Mouse (Mus musculus) CH12.LX (cell line): Measurements from ENCODE around the gene Herc2. TPM values are rescaled to one million over a fixed set of nuclear protein-coding genes. Genes with fewer than 3 reads are reported as not detected.

ENCODE experiments used
- DNase-seq: peaks from one replicate; pipeline ENCODE4 v3.0.0-alpha.2; 2013; ENCODE audit errors: extremely low read depth
- H3K27ac ChIP-seq: 2 replicates; pipeline ENCODE4 v1.5.1; 2012; ENCODE audit warnings: low read depth, mild to moderate bottlenecking, control low read depth, moderate library complexity; ENCODE audit not compliant: insufficient read depth
- H3K27me3 ChIP-seq: replicated peaks from 2 replicates; pipeline ENCODE3; 2012; ENCODE audit warnings: inconsistent platforms
- H3K36me3 ChIP-seq, 2 experiments: replicated peaks in 1 of 2; 2 replicates each; pipeline versions ENCODE3 to v1.6.1; 2012; ENCODE audit warnings: inconsistent platforms in 1 of 2, low read length in 1 of 2, mild to moderate bottlenecking in 1 of 2, mixed read lengths in 1 of 2, moderate library complexity in 1 of 2; ENCODE audit not compliant: control insufficient read depth in 1 of 2, insufficient read depth in 1 of 2
- H3K4me1 ChIP-seq, 2 experiments: 2 replicates each; pipeline ENCODE4 v1.6.1; 2012; ENCODE audit warnings: inconsistent platforms in 1 of 2, moderate library complexity in 1 of 2; ENCODE audit not compliant: insufficient read depth in 2 of 2, control insufficient read depth in 1 of 2
- H3K4me2 ChIP-seq: 2 replicates; pipeline ENCODE4 v1.6.1; 2012; ENCODE audit warnings: low read depth, mild to moderate bottlenecking, control low read depth; ENCODE audit not compliant: poor library complexity, insufficient read depth, severe bottlenecking
- H3K4me3 ChIP-seq, 3 experiments: fragments of 150-350 bp in 1 of 3; sonication (generic) in 1 of 3; replicated peaks in 1 of 3; 2 replicates each; pipeline versions ENCODE3 to v1.5.1; 2011 to 2012; ENCODE audit warnings: low read depth in 2 of 3, low read length in 2 of 3, mild to moderate bottlenecking in 2 of 3, moderate library complexity in 2 of 3, control low read depth in 1 of 3, improper control_type of control experiment in 1 of 3, inconsistent platforms in 1 of 3, mixed read lengths in 1 of 3; ENCODE audit not compliant: poor library complexity in 1 of 3
- H3K79me2 ChIP-seq: replicated peaks from 2 replicates; pipeline ENCODE4 v1.6.1; 2012; ENCODE audit warnings: mild to moderate bottlenecking, moderate library complexity; ENCODE audit not compliant: control insufficient read depth, poor library complexity, insufficient read depth, severe bottlenecking; ENCODE audit errors: extremely low read depth
- H3K9ac ChIP-seq: 2 replicates; pipeline ENCODE4 v1.6.1; 2012; ENCODE audit warnings: low read depth, mild to moderate bottlenecking, control low read depth, moderate library complexity; ENCODE audit not compliant: insufficient read depth
- H3K9me3 ChIP-seq: replicated peaks from 2 replicates; pipeline ENCODE3; 2012; ENCODE audit warnings: low read length, inconsistent platforms, mixed read lengths
- BHLHE40 ChIP-seq: IDR thresholded peaks from 2 replicates; pipeline ENCODE4 v1.6.1; 2011; ENCODE audit warnings: mild to moderate bottlenecking, low read depth, low read length, improper control_type of control experiment
- CHD1 ChIP-seq: IDR thresholded peaks from 2 replicates; pipeline ENCODE4 v1.6.1; 2012; ENCODE audit warnings: low read depth, low read length, improper control_type of control experiment, inconsistent platforms
- CHD2 ChIP-seq: IDR thresholded peaks from 2 replicates; pipeline ENCODE4 v1.6.1; 2011; ENCODE audit warnings: low read length, improper control_type of control experiment
- E2F4 ChIP-seq: IDR thresholded peaks from 2 replicates; pipeline ENCODE4 v1.6.1; 2011; ENCODE audit warnings: low read depth, low read length, improper control_type of control experiment; ENCODE audit not compliant: insufficient replicate concordance
- EP300 ChIP-seq: IDR thresholded peaks from 2 replicates; pipeline ENCODE4 v1.6.1; 2011; ENCODE audit warnings: low read length, improper control_type of control experiment
- ETS1 ChIP-seq: conservative IDR thresholded peaks from 2 replicates; pipeline ENCODE4 v1.6.1; 2012; ENCODE audit warnings: low read depth, mild to moderate bottlenecking, inconsistent platforms, low read length, improper control_type of control experiment, moderate library complexity
- GABPA ChIP-seq: IDR thresholded peaks from 2 replicates; pipeline ENCODE4 v1.6.1; 2012; ENCODE audit warnings: low read depth, low read length, improper control_type of control experiment, inconsistent platforms; ENCODE audit not compliant: insufficient replicate concordance
- IRF4 ChIP-seq: IDR thresholded peaks from 2 replicates; pipeline ENCODE4 v1.6.1; 2014; ENCODE audit warnings: low read depth, mild to moderate bottlenecking, inconsistent platforms, low read length, improper control_type of control experiment
- JUN ChIP-seq: IDR thresholded peaks from 2 replicates; pipeline ENCODE4 v1.6.1; 2011; ENCODE audit warnings: low read depth, mild to moderate bottlenecking, low read length, improper control_type of control experiment, moderate library complexity; ENCODE audit not compliant: insufficient read depth
- MAFK ChIP-seq: IDR thresholded peaks from 2 replicates; pipeline ENCODE4 v1.6.1; 2011; ENCODE audit warnings: low read length, improper control_type of control experiment; ENCODE audit not compliant: insufficient replicate concordance
- MAZ ChIP-seq: IDR thresholded peaks from 2 replicates; pipeline ENCODE4 v1.6.1; 2012; ENCODE audit warnings: low read depth, mild to moderate bottlenecking, inconsistent platforms, low read length, improper control_type of control experiment, moderate library complexity
- MEF2A ChIP-seq: IDR thresholded peaks from 2 replicates; pipeline ENCODE4 v1.6.1; 2014; ENCODE audit warnings: low read depth, mild to moderate bottlenecking, inconsistent platforms, low read length, improper control_type of control experiment, borderline replicate concordance
- MXI1 ChIP-seq: IDR thresholded peaks from 2 replicates; pipeline ENCODE4 v1.6.1; 2011; ENCODE audit warnings: mild to moderate bottlenecking, low read depth, low read length, improper control_type of control experiment
- NELFE ChIP-seq: IDR thresholded peaks from 2 replicates; pipeline ENCODE4 v1.6.1; 2011; ENCODE audit warnings: low read depth, low read length, improper control_type of control experiment
- NRF1 ChIP-seq: IDR thresholded peaks from 2 replicates; pipeline ENCODE4 v1.6.1; 2014; ENCODE audit warnings: low read depth, mild to moderate bottlenecking, inconsistent platforms, low read length, improper control_type of control experiment, moderate library complexity
- PAX5 ChIP-seq: IDR thresholded peaks from 2 replicates; pipeline ENCODE4 v1.6.1; 2012; ENCODE audit warnings: low read length, inconsistent platforms, mixed read lengths
- POLR2AphosphoS2 ChIP-seq: IDR thresholded peaks from 2 replicates; pipeline ENCODE4 v1.6.1; 2011; ENCODE audit warnings: low read depth, low read length, improper control_type of control experiment
- RAD21 ChIP-seq: IDR thresholded peaks from 2 replicates; pipeline ENCODE4 v1.6.1; 2011; ENCODE audit warnings: low read depth, mild to moderate bottlenecking, low read length, improper control_type of control experiment, moderate library complexity
- RCOR1 ChIP-seq: conservative IDR thresholded peaks from 2 replicates; pipeline ENCODE4 v1.6.1; 2012; ENCODE audit warnings: low read depth, mild to moderate bottlenecking, inconsistent platforms, low read length, improper control_type of control experiment
- SIN3A ChIP-seq: IDR thresholded peaks from 2 replicates; pipeline ENCODE4 v1.6.1; 2012; ENCODE audit warnings: low read length, improper control_type of control experiment, inconsistent platforms
- SMC3 ChIP-seq: IDR thresholded peaks from 2 replicates; pipeline ENCODE4 v1.6.1; 2011; ENCODE audit warnings: low read depth, low read length, improper control_type of control experiment
- TBP ChIP-seq: conservative IDR thresholded peaks from 2 replicates; pipeline ENCODE4 v1.6.1; 2011; ENCODE audit warnings: low read depth, low read length, improper control_type of control experiment
- TCF12 ChIP-seq: IDR thresholded peaks from 2 replicates; pipeline ENCODE4 v1.6.1; 2014; ENCODE audit warnings: low read depth, mild to moderate bottlenecking, inconsistent platforms, low read length, improper control_type of control experiment
- UBTF ChIP-seq: IDR thresholded peaks from 2 replicates; pipeline ENCODE4 v1.6.1; 2012; ENCODE audit warnings: low read depth, mild to moderate bottlenecking, inconsistent platforms, low read length, improper control_type of control experiment, moderate library complexity
- USF1 ChIP-seq: IDR thresholded peaks from 2 replicates; pipeline ENCODE4 v1.6.1; 2014; ENCODE audit warnings: low read depth, mild to moderate bottlenecking, inconsistent platforms, low read length, improper control_type of control experiment
- USF2 ChIP-seq: conservative IDR thresholded peaks from 2 replicates; pipeline ENCODE4 v1.6.1; 2011; ENCODE audit warnings: low read depth, low read length, improper control_type of control experiment
- ZC3H11A ChIP-seq: IDR thresholded peaks from 2 replicates; pipeline ENCODE4 v1.6.1; 2012; ENCODE audit warnings: low read depth, mild to moderate bottlenecking, inconsistent platforms, low read length, improper control_type of control experiment
- ZMIZ1 ChIP-seq: IDR thresholded peaks from 2 replicates; pipeline ENCODE4 v1.6.1; 2012; ENCODE audit warnings: low read depth, mild to moderate bottlenecking, inconsistent platforms, low read length, improper control_type of control experiment
- dilution Hi-C: fragments of 300-500 bp; cut with MboI; formaldehyde crosslinking; loops from 2 replicates; pipeline ENCODE4 v1.14.3; 2020; ENCODE audit warnings: low sequenced_read_pairs; ENCODE audit not compliant: extremely low pct_unique_long_range_greater_than_20kb, extremely low pct_ligation_motif_present
- in situ Hi-C: fragments of 300-500 bp; cut with MboI; formaldehyde crosslinking; loops from 3 replicates; pipeline ENCODE4 v1.14.3; 2019; ENCODE audit warnings: low sequenced_read_pairs, low pct_ligation_motif_present, low pct_unique_long_range_greater_than_20kb, mixed read lengths
- polyA plus RNA-seq: library from polyadenylated mRNA; unstranded; fragments of >175 nt; gene quantifications from 2 replicates; pipeline ENCODE4 v1.2.1, GENCODE M21; 2012; ENCODE audit warnings: low read depth; ENCODE audit not compliant: insufficient read length
- total RNA-seq, 2 experiments: library from RNA; depleted of rRNA; stranded (reverse); fragments of 300-350 nt in 1 of 2; fragments of >200 nt in 1 of 2; gene quantifications; 2 replicates each; pipeline ENCODE4 v1.2.3; 2012 to 2014

Gene Herc2
- total and polyA plus RNA-seq, 3 experiments: 9.7 to 27.6 (median 18.2) TPM

DNA sequence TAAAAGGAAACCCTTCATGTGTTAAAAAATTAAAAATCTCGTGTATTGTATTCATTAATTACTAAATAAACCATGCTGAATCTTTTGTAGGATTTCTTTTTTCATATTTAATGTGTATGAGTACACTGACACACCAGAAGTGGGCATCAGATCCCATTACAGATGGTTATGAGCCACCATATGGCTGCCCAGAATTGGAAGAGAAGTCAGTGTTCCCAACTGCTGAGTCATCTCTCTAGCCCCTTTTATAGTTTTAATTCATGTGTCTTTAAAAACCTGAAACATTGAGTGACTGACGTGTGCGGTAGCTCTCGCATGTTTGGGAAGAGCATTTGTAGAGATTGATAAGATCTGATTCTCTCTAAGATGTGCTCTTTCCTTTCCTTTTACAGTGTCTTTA lies 21.7 kb downstream of the Herc2 start:
- in situ Hi-C loops (no loop called here), dilution Hi-C loops (no loop called here)
- H3K4me2 ChIP-seq: no peak overlapping the region
- no peak overlapping the region for H3K4me3 ChIP-seq
- H3K27me3 ChIP-seq: no peaks in the 10 kb centered on the region
- no peak overlapping the region for H3K9ac ChIP-seq
- 0 out of 4 replicates have a peak, but pooled peaks cover 0 to 4% of the 10 kb centered on the region in 2 experiments for H3K4me1 ChIP-seq
- DNase-seq: no peak
- H3K36me3 ChIP-seq: peaks cover 2 to 32% of the 10 kb centered on the region in 2 experiments
- no peaks in the 10 kb centered on the region for H3K79me2 ChIP-seq
- H3K9me3 ChIP-seq: no peaks in the 10 kb centered on the region
- TF ChIP-seq JUN: no peak
- TF ChIP-seq ZC3H11A: no peak
- no peak for TF ChIP-seq RCOR1
- no peak for TF ChIP-seq CHD1
- TF ChIP-seq UBTF: no peak
- no peak for TF ChIP-seq NELFE
- TF ChIP-seq E2F4: no peak
- TF ChIP-seq MXI1: no peak
- TF ChIP-seq MAZ: no peak
- no peak for TF ChIP-seq TBP
- no peak for TF ChIP-seq MAFK
- no peak for TF ChIP-seq PAX5
- TF ChIP-seq NRF1: no peak
- TF ChIP-seq CHD2: no peak
- no peak for TF ChIP-seq EP300
- no peak for TF ChIP-seq MEF2A
- no peak for TF ChIP-seq IRF4
- no peak for TF ChIP-seq BHLHE40
- H3K27ac ChIP-seq: no peak overlapping the region

- TF ChIP-seq TCF12 (no peak), ETS1 (no peak), NRF1 (no peak), TBP (no peak), NELFE (no peak), E2F4 (no peak), MEF2A (no peak), USF2 (no peak), SMC3 (no peak), MXI1 (no peak), EP300 (no peak), GABPA (no peak), SIN3A (no peak), USF1 (no peak), ZMIZ1 (no peak), POLR2AphosphoS2 (no peak), RAD21 (no peak), BHLHE40 (no peak)
- Histone ChIP-seq H3K4me2 (no peak overlapping the region), H3K27me3 (no peaks in the 10 kb centered on the region), H3K4me3 (no peak overlapping the region), H3K36me3 (peaks cover 18 to 40% of the 10 kb centered on the region in 2 experiments), H3K4me1 (no peaks in the 10 kb centered on the region), H3K79me2 (no peaks in the 10 kb centered on the region), H3K9ac (no peak overlapping the region), H3K9me3 (no peaks in the 10 kb centered on the region), H3K27ac (no peak overlapping the region)
- in situ Hi-C loops: no loop called here
- DNase-seq: no peak
- dilution Hi-C loops: no loop called here
Measured at GRCm38 (mm10) chr7:56083034-56083433, 33.0 kb downstream of the Herc2 start.
